Mouse (Mus musculus) ES-E14 (cell line): Measurements from ENCODE around the gene Atp6v0a1.

Experiments
- CHD2 ChIP-seq: IDR thresholded peaks from 2 replicates; pipeline ENCODE4 v1.6.1; 2014; ENCODE audit warnings: mild to moderate bottlenecking, low read depth, low read length, inconsistent platforms
- HCFC1 ChIP-seq: IDR thresholded peaks from 2 replicates; pipeline ENCODE4 v1.6.1; 2012; ENCODE audit warnings: low read length, inconsistent platforms, borderline replicate concordance; ENCODE audit not compliant: insufficient read depth
- MAFK ChIP-seq: IDR thresholded peaks from 2 replicates; pipeline ENCODE4 v1.6.1; 2014; ENCODE audit warnings: mild to moderate bottlenecking, low read depth, low read length, inconsistent platforms; ENCODE audit not compliant: insufficient read depth
- ZC3H11A ChIP-seq: IDR thresholded peaks from 2 replicates; pipeline ENCODE4 v1.6.1; 2012; ENCODE audit warnings: low read depth, mild to moderate bottlenecking, inconsistent platforms, low read length, borderline replicate concordance

DNA sequence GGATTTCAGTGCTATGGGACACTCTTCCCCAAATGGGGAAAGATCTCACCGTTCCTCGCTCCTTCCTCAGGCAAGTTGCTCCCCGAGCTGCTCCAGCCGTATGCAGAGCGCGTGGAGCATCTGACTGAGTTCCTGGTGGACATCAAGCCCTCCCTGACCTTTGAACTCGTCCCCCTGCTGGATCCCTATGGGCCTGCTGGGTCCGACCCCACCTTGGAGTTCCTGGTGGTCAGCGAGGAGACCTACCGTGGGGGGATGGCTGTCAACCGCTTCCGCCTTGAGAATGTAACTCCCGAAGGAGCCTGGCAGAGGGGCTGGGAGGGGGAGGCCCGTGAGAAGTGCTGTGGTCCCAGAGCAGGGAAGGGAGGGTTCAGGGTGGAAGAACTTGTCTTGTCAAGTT is 75.0 kb downstream of the Atp6v0a1 start:
- TF ChIP-seq HCFC1: no peak
- TF ChIP-seq MAFK: no peak
- no peak for TF ChIP-seq ZC3H11A
- no peak for TF ChIP-seq CHD2
